8 mouse cellular contexts compared by ENCODE assay signal in the genomic region with DNA sequence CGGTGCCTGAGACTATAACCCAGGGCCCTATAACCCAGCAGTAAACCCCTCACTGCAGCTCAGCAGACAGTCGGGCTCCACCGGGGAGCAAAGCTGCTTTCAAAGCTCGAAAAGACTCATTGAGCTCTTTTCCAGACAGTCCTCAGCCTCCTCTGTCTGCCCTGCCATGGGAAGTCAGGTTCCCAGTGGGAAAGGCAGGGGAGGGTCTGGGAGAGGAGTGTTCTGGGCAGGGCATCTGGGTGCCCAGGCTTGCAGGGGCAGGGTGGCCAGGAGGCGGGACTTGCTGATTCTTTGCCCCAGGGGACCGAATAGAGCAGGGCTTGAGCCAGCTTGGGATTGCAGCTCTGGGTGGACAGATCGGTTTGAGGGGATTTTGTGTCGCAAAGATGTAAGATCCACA. TPM values are rescaled to one million over a fixed set of nuclear protein-coding genes. Genes with fewer than 3 reads are reported as not detected.
DNase-seq lines count a peak whose midpoint lies in the region; ATAC-seq and TF ChIP-seq lines count a peak whose summit lies in the region.

No protein-coding gene starts in this region.

- DNase-seq in forebrain, embryonic 10.5 days (ENCODE audit: extremely low spot score, low spot score): no peak
- no peak for DNase-seq in forebrain, postnatal 0 days
- peak; percentile 10 to 17 for DNase-seq in kidney, postnatal 4 days
- DNase-seq in kidney, postnatal 14 days: no peak
- DNase-seq in embryonic facial prominence, embryonic 14.5 days (ENCODE audit: low spot score): peak; percentile 20
- no peak for DNase-seq in right cerebral cortex, postnatal 4 days
- no peak for DNase-seq in gastrocnemius, postnatal 36 days

- no peak overlapping the region for H3K9ac ChIP-seq in forebrain, postnatal 0 days
- 0 out of 2 replicates have a peak overlapping the region, but pooled peaks have one; percentile 5 for H3K9ac ChIP-seq in embryonic facial prominence, embryonic 14.5 days (ENCODE audit: low read depth, low read length)
- H3K9ac ChIP-seq in neural tube, embryonic 14.5 days (replicated peaks; ENCODE audit: low read depth, low read length): no peak overlapping the region

- peaks cover 45% of the 10 kb centered on the region for H3K4me1 ChIP-seq in forebrain, embryonic 10.5 days
- 0 out of 2 replicates have a peak, but pooled peaks cover 3% of the 10 kb centered on the region for H3K4me1 ChIP-seq in forebrain, postnatal 0 days (ENCODE audit: insufficient read depth)
- H3K4me1 ChIP-seq in embryonic facial prominence, embryonic 14.5 days (ENCODE audit: control insufficient read depth, insufficient read depth, low read length): peaks cover 50% of the 10 kb centered on the region
- H3K4me1 ChIP-seq in neural tube, embryonic 14.5 days (ENCODE audit: control insufficient read depth, insufficient read depth, low read length): peaks cover 8% of the 10 kb centered on the region

- 21% methylated on average over 8 of the region's 8 CpGs for WGBS in forebrain, embryonic 10.5 days
- WGBS in forebrain, postnatal 0 days: 24% methylated on average over 8 of the region's 8 CpGs
- 26% methylated on average over 8 of the region's 8 CpGs for WGBS in embryonic facial prominence, embryonic 14.5 days
- 19% methylated on average over 8 of the region's 8 CpGs for WGBS in neural tube, embryonic 14.5 days

- no peak overlapping the region for H3K4me3 ChIP-seq in forebrain, embryonic 10.5 days
- H3K4me3 ChIP-seq in forebrain, postnatal 0 days (ENCODE audit: low read depth, low read length): no peak overlapping the region
- H3K4me3 ChIP-seq in embryonic facial prominence, embryonic 14.5 days (ENCODE audit: low read depth, low read length): no peak overlapping the region
- no peak overlapping the region for H3K4me3 ChIP-seq in neural tube, embryonic 14.5 days (ENCODE audit: low read depth, low read length)

- H3K4me2 ChIP-seq in forebrain, postnatal 0 days (ENCODE audit: low read depth): no peak overlapping the region
- no peak overlapping the region for H3K4me2 ChIP-seq in embryonic facial prominence, embryonic 14.5 days (ENCODE audit: low read depth, low read length)
- H3K4me2 ChIP-seq in neural tube, embryonic 14.5 days (ENCODE audit: low read depth, low read length): no peak overlapping the region

- H3K9me3 ChIP-seq in forebrain, embryonic 10.5 days: no peaks in the 10 kb centered on the region
- no peaks in the 10 kb centered on the region for H3K9me3 ChIP-seq in forebrain, postnatal 0 days (ENCODE audit: low read length)
- H3K9me3 ChIP-seq in embryonic facial prominence, embryonic 14.5 days (ENCODE audit: control insufficient read depth, low read length): no peaks in the 10 kb centered on the region
- no peaks in the 10 kb centered on the region for H3K9me3 ChIP-seq in neural tube, embryonic 14.5 days (ENCODE audit: control insufficient read depth, low read length)

- no peak for TF ChIP-seq CTCF in forebrain, postnatal 0 days (IDR thresholded peaks at IDR 0.05; ENCODE audit: low read depth)

- H3K27me3 ChIP-seq in forebrain, embryonic 10.5 days (ENCODE audit: poor library complexity, severe bottlenecking): peaks cover 54% of the 10 kb centered on the region
- no peaks in the 10 kb centered on the region for H3K27me3 ChIP-seq in forebrain, postnatal 0 days (ENCODE audit: insufficient read depth, low read length)
- H3K27me3 ChIP-seq in embryonic facial prominence, embryonic 14.5 days (replicated peaks; ENCODE audit: control insufficient read depth, insufficient read depth, low read length): no peaks in the 10 kb centered on the region
- no peaks in the 10 kb centered on the region for H3K27me3 ChIP-seq in neural tube, embryonic 14.5 days (ENCODE audit: control insufficient read depth, insufficient read depth, low read length)

- intact Hi-C loops in gastrocnemius, postnatal 36 days (cut with DNase I): no loop called here

- H3K27ac ChIP-seq in forebrain, embryonic 10.5 days: peak overlapping the region; percentile 74
- no peak overlapping the region for H3K27ac ChIP-seq in forebrain, postnatal 0 days (ENCODE audit: low read depth, low read length)
- H3K27ac ChIP-seq in embryonic facial prominence, embryonic 14.5 days (replicated peaks; ENCODE audit: low read depth, low read length): peak overlapping the region; percentile 69
- peak overlapping the region; percentile 39; the same call in 1 of the 2 replicates for H3K27ac ChIP-seq in neural tube, embryonic 14.5 days (ENCODE audit: low read depth, low read length)

- ATAC-seq in forebrain, postnatal 0 days: no peak
- ATAC-seq in embryonic facial prominence, embryonic 14.5 days (ENCODE audit: low read depth): 0 out of 2 replicates have a peak, but pooled peaks have one; percentile 7
- ATAC-seq in neural tube, embryonic 14.5 days (ENCODE audit: low read depth): peak; percentile 57; the same call in 1 of the 2 replicates

- H3K36me3 ChIP-seq in forebrain, embryonic 10.5 days (replicated peaks): no peaks in the 10 kb centered on the region
- 0 out of 2 replicates have a peak, but pooled peaks cover under 1% of the 10 kb centered on the region for H3K36me3 ChIP-seq in forebrain, postnatal 0 days (ENCODE audit: insufficient read depth)
- peaks cover 15% of the 10 kb centered on the region for H3K36me3 ChIP-seq in embryonic facial prominence, embryonic 14.5 days (ENCODE audit: control insufficient read depth, insufficient read depth, low read length)
- H3K36me3 ChIP-seq in neural tube, embryonic 14.5 days (ENCODE audit: control insufficient read depth, insufficient read depth, low read length): no peaks in the 10 kb centered on the region

RNA-seq across cellular contexts. Expression of a gene that starts 52.6 kb away (rescaled TPM):
- 0.44 and 0.93 TPM in 2 replicates for polyA plus RNA-seq in forebrain, embryonic 10.5 days (2016; fragmentation: Nextera tagmentation; extraction: Ambion mirVana)
- 0.14 TPM in 1 of 2 replicates, not detected in the other for total RNA-seq in forebrain, postnatal 0 days (2014; rRNA removed)
- 0.10 TPM in 1 of 2 replicates, not detected in the other for polyA plus RNA-seq in forebrain, postnatal 0 days (2015; fragmentation: Nextera tagmentation; extraction: Ambion mirVana)
- 0.11 and 0.80 TPM in 2 replicates for polyA plus RNA-seq in embryonic facial prominence, embryonic 14.5 days (2014; fragmentation: Nextera tagmentation; extraction: Ambion mirVana)
- 0.12 and 0.15 TPM in 2 replicates for polyA plus RNA-seq in neural tube, embryonic 14.5 days (2014; fragmentation: Nextera tagmentation; extraction: Ambion mirVana)
- total RNA-seq in gastrocnemius, postnatal 36 days (2021): not detected

RNA-seq across cellular contexts. Expression of a gene that starts 58.3 kb away (rescaled TPM):
- polyA plus RNA-seq in forebrain, embryonic 10.5 days (2016; fragmentation: Nextera tagmentation; extraction: Ambion mirVana): 3.2 and 4.2 TPM in 2 replicates
- 60.2 and 69.1 TPM in 2 replicates for total RNA-seq in forebrain, postnatal 0 days (2014; rRNA removed)
- 6.5 and 11.4 TPM in 2 replicates for polyA plus RNA-seq in forebrain, postnatal 0 days (2015; fragmentation: Nextera tagmentation; extraction: Ambion mirVana)
- 22.9 and 23.4 TPM in 2 replicates for polyA plus RNA-seq in embryonic facial prominence, embryonic 14.5 days (2014; fragmentation: Nextera tagmentation; extraction: Ambion mirVana)
- polyA plus RNA-seq in neural tube, embryonic 14.5 days (2014; fragmentation: Nextera tagmentation; extraction: Ambion mirVana): 17.6 and 30.3 TPM in 2 replicates
- total RNA-seq in gastrocnemius, postnatal 36 days (2021): 10 to 100 TPM in 1 of 2 experiments, 1 to 10 TPM in 1; 8.6 to 12.9 TPM

Comparison
In these comparisons a context has a peak if more than half of its experiments do, and no peak if none do; other contexts are left out.
1. DNase-seq: peak in kidney, postnatal 4 days (2 of 2) and embryonic facial prominence, embryonic 14.5 days (single experiment); none in forebrain, embryonic 10.5 days (single experiment), forebrain, postnatal 0 days (single experiment), kidney, postnatal 14 days (single experiment), right cerebral cortex, postnatal 4 days (single experiment) and gastrocnemius, postnatal 36 days (0 of 2).